Mouse (Mus musculus): ENCODE measurements around the gene Rhbdf2.

- no peak for TF ChIP-seq POLR2A (IDR thresholded peaks at IDR 0.05; ENCODE audit: extremely low read depth, insufficient read depth, low read length)
- no peak for TF ChIP-seq CTCF (IDR thresholded peaks at IDR 0.05; ENCODE audit: low read depth, low read length)
Observed at GRCm38 (mm10) chr11:116644225-116645112, 17.6 kb upstream of the Rhbdf2 start.

All from liver, adult 2 months (tissue).